Mouse (Mus musculus): ENCODE measurements around the gene Card10. TPM values are rescaled to one million over a fixed set of nuclear protein-coding genes. Genes with fewer than 3 reads are reported as not detected.

The Card10 gene
- polyA plus RNA-seq, 1 experiment from 2014 or later, result 6.1 TPM

DNA sequence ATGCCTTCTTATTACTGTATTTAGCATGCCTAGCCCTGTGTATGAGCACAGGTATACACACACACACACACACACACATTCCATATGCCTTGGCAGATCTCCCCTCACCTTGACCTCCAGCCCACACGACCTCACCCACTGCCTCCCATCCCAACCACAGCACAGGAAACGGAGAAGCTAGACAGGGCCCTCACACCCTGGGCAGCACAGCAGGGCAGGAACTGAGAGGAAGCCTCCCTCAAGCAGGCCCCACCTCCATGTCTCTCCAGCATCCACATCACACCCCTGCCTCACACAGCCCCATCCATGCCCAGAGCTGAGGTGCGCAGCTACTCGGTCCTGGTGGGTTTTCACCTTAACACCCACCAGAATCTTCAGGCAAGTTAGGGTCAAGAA lies 30.5 kb downstream of the Card10 start:
- whole genome bisulfite sequencing, result 40% methylated on average over 4 of the region's 4 CpGs
- Histone ChIP-seq H3K36me3 (peaks cover 17% of the 10 kb centered on the region), H3K4me1 (replicated peaks) (peaks cover 17% of the 10 kb centered on the region), H3K27ac (ENCODE audit: poor library complexity, severe bottlenecking) (peak overlapping the region; percentile 52), H3K4me2 (peak overlapping the region; percentile 59), H3K27me3 (replicated peaks) (peaks cover 15% of the 10 kb centered on the region), H3K9ac (0 out of 2 replicates have a peak overlapping the region, but pooled peaks have one; percentile 57), H3K4me3 (peak overlapping the region; percentile 31), H3K9me3 (replicated peaks) (peaks cover 13% of the 10 kb centered on the region)
- ATAC-seq (ENCODE audit: insufficient number of reproducible peaks, low FRiP score), result peak; percentile 61

DNA sequence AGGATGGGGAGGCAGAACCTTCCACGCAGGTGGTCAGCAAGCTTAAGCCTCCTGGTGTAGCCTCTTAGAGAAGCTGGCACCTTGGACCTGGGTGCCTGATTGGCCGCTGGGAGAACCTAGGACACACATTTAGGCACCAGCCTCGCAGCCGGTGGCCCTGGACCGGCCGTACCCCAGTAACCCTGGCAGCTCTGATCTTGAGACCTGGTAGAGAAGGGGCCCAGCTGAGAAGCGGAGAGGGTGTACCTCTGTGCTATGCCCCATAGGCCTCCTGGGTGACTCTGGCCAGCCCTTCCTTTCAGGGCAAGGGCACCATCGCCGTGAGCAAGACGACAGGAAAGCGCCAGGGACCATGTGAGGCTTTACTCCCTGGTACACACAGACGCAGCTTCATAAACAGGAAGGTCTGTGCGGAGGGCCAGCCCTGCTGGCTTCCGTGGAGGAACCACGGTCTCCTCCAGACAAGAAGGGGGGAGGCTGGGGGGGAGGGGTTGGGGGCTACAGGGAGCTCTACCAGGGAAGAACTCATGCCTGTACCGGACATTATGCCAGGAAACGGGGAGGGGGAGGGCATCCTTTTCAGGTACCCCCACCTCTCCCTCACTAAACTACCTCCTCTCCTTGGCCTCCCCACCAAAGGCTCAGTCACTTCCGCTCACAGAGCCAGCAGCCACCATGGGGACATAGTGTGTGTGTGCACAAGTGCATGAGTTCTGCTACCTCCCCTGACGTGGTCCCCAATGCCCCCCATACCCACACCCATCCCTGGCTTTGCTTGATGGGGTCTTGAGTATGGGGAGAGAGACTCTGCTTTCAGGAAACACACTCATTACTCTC lies 31.1 kb downstream of the Card10 start:
- H3K36me3 ChIP-seq, result peaks cover 17% of the 10 kb centered on the region
- peak overlapping the region; percentile 59 for H3K4me2 ChIP-seq
- peaks cover 15% of the 10 kb centered on the region for H3K27me3 ChIP-seq (replicated peaks)
- WGBS, result 57% methylated on average over 19 of the region's 19 CpGs
- H3K4me1 ChIP-seq (replicated peaks), result peaks cover 17% of the 10 kb centered on the region
- peaks cover 13% of the 10 kb centered on the region for H3K9me3 ChIP-seq (replicated peaks)
- peak overlapping the region; percentile 31; the same call in 1 of the 2 replicates for H3K4me3 ChIP-seq
- ATAC-seq (ENCODE audit: insufficient number of reproducible peaks, low FRiP score), result peak; percentile 37
- peak overlapping the region; percentile 52 for H3K27ac ChIP-seq (ENCODE audit: poor library complexity, severe bottlenecking)
- 0 out of 2 replicates have a peak overlapping the region, but pooled peaks have one; percentile 57 for H3K9ac ChIP-seq

DNA sequence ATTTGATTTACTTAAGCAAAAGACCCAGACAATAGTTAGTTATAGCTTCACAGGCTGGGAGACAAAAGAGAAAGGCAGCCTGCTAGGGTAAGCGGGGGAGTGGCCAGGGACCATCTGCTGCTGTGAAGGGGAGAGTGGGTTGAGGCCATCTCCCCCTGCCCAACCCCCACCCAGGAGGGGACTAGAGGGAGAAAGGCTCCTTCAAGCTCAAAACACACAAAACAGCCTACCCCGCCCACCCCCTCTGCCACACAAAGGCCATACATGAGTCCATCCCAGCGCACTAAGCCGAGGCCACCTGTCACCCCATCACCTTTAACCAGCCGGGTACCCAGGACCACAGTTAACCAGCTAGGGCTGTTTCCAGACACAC lies 31.9 kb downstream of the Card10 start:
- WGBS, result 58% methylated on average over 5 of the region's 5 CpGs
- Histone ChIP-seq H3K9me3 (replicated peaks) (peaks cover 13% of the 10 kb centered on the region), H3K4me1 (replicated peaks) (peaks cover 17% of the 10 kb centered on the region), H3K36me3 (peaks cover 10% of the 10 kb centered on the region), H3K4me2 (peak overlapping the region; percentile 59), H3K27me3 (replicated peaks) (peaks cover 15% of the 10 kb centered on the region), H3K27ac (ENCODE audit: poor library complexity, severe bottlenecking) (0 out of 2 replicates have a peak overlapping the region, but pooled peaks have one; percentile 19), H3K4me3 (no peak overlapping the region), H3K9ac (no peak overlapping the region)
- ATAC-seq (ENCODE audit: insufficient number of reproducible peaks, low FRiP score), result no peak

DNA sequence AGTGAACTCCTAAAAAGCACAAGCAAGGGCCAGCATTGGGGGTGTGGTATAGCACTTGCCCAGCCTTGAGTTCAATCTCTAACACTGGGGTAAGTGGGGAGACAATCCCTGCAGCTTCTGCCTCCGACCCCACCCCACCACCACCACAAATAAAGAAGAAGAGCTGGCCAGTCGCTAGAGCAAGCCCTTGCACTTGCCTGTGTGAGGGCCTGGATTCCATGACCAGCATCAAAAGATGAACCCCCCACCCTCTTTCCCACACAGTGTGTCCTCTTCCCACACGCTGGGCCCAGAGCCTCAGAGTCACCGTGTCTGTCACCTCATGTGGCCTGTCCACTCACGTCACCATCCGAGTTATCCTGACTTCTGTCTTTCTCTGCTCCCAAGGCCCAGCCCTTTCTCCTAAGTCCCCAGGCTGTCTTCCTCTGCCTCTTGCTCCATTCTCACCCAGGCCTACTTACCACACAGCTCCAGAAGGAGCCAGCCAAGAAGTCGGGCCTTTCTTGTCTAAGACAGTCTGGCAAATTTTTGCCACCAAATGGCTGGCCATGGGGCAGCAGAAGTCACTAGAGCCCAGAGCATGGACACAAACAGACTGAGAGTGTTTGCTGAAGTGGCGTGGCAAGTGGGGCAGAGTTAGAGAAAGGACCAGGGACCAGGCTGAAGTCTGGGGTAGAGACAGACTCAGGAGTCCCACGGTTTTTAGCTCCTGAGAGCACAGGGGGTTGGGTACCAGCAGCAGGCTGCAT lies 32.4 kb downstream of the Card10 start:
- peaks cover 15% of the 10 kb centered on the region for H3K27me3 ChIP-seq (replicated peaks)
- no peak overlapping the region for H3K27ac ChIP-seq (ENCODE audit: poor library complexity, severe bottlenecking)
- H3K9ac ChIP-seq, result no peak overlapping the region
- H3K4me1 ChIP-seq (replicated peaks), result peaks cover 17% of the 10 kb centered on the region
- peaks cover 13% of the 10 kb centered on the region for H3K9me3 ChIP-seq (replicated peaks)
- ATAC-seq (ENCODE audit: insufficient number of reproducible peaks, low FRiP score), result no peak
- H3K4me2 ChIP-seq, result 0 out of 2 replicates have a peak overlapping the region, but pooled peaks have one; percentile 59
- H3K4me3 ChIP-seq, result no peak overlapping the region
- 57% methylated on average over 9 of the region's 9 CpGs for WGBS
- H3K36me3 ChIP-seq, result peaks cover 4% of the 10 kb centered on the region

DNA sequence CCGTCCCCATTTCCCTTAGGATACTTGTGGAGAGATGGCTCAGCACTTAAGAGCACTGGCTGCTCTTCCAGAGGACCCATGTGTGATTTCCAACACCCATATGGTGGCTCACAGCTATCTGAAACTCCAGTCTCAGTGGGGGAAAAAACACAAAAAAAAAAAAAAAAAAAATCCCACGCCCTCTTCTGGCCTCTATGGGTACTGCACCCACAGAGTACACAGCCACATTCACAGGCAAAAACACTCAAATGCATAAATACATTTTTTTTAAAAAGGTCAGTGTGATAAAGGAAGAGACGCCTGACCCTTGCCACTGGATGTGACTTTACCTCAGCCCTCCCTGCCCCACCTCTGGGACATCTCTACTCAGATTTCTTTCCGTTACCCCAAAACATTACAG lies 33.8 kb downstream of the Card10 start:
- Histone ChIP-seq H3K9me3 (replicated peaks) (peaks cover 13% of the 10 kb centered on the region), H3K4me2 (no peak overlapping the region), H3K4me3 (no peak overlapping the region), H3K9ac (no peak overlapping the region), H3K27ac (ENCODE audit: poor library complexity, severe bottlenecking) (no peak overlapping the region), H3K36me3 (no peaks in the 10 kb centered on the region), H3K27me3 (replicated peaks) (peaks cover 15% of the 10 kb centered on the region), H3K4me1 (replicated peaks) (peaks cover 17% of the 10 kb centered on the region)
- WGBS, result 84% methylated on average over 4 of the region's 4 CpGs
- ATAC-seq (ENCODE audit: insufficient number of reproducible peaks, low FRiP score), result no peak

DNA sequence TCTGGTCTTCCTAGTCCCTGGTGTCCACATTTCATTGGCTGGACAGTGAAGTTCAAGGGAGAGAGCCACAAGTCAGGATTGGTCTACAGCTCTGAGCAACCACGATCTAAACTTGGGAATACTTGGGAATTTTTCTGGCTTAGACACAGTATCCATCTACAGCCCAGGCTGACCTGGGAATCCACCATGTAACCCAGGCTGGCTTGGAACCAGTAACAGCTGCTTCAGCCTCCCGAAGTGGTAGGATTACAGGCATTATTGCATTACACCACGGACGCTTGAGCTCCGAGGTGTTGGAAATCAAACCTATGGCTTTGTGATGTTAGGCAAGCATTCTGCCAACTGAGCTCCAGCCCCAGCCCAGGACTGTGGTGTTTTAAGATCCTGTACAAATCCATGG lies 39.1 kb downstream of the Card10 start:
- WGBS, result 77% methylated on average over 5 of the region's 5 CpGs
- no peaks in the 10 kb centered on the region for H3K4me1 ChIP-seq (replicated peaks)
- H3K4me3 ChIP-seq, result no peak overlapping the region
- no peak overlapping the region for H3K27ac ChIP-seq (ENCODE audit: poor library complexity, severe bottlenecking)
- H3K9me3 ChIP-seq (replicated peaks), result 0 out of 2 replicates have a peak, but pooled peaks cover 4% of the 10 kb centered on the region
- 0 out of 2 replicates have a peak, but pooled peaks cover 5% of the 10 kb centered on the region for H3K27me3 ChIP-seq (replicated peaks)
- no peak overlapping the region for H3K4me2 ChIP-seq
- H3K9ac ChIP-seq, result no peak overlapping the region
- no peaks in the 10 kb centered on the region for H3K36me3 ChIP-seq
- no peak for ATAC-seq (ENCODE audit: insufficient number of reproducible peaks, low FRiP score)

DNA sequence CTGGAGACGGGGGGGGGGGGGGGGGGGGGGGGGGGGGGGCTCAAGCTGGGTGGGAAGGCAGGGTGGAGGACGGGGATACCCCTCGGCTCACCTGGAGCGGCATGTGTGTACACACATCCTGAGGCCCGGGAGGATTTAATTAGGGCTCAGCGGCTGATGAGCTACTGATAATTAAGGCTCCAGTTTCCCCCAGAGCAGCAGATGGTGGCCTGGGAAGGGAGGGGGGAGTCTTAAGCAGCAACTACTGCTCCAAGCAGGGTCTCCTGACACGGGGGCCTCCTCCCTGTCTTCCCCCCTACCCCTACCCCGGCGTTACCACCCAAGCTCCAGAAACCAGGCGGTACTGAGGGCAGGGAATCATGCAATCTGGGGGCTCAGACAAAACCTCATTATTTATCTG lies 39.6 kb downstream of the Card10 start:
- no peaks in the 10 kb centered on the region for H3K4me1 ChIP-seq (replicated peaks)
- no peak overlapping the region for H3K4me3 ChIP-seq
- 29% methylated on average over 7 of the region's 10 CpGs for WGBS
- 0 out of 2 replicates have a peak, but pooled peaks cover 2% of the 10 kb centered on the region for H3K9me3 ChIP-seq (replicated peaks)
- ATAC-seq (ENCODE audit: insufficient number of reproducible peaks, low FRiP score), result no peak
- H3K4me2 ChIP-seq, result no peak overlapping the region
- no peaks in the 10 kb centered on the region for H3K36me3 ChIP-seq
- no peak overlapping the region for H3K9ac ChIP-seq
- H3K27ac ChIP-seq (ENCODE audit: poor library complexity, severe bottlenecking), result no peak overlapping the region
- H3K27me3 ChIP-seq (replicated peaks), result 0 out of 2 replicates have a peak, but pooled peaks cover 5% of the 10 kb centered on the region

DNA sequence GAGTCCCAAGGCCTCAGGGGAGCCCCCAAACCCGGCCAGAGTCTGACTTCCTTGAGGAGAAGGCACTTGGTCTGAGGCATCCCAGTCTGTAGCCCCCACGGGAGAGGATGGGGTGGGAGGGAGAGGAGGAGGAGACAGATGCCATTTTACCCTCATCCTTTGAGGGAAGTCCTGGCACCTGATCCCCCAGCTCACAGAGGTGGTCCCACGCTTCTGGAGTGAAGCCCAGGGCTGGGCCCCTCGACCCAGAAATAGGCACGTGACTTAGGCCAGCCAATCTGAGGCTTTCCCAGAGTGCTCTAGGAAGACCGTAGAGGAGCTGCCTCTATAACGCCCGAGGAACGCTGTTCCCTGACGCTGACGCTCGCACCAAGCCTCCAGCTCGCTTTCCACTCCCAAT lies 41.7 kb downstream of the Card10 start:
- peaks cover 11% of the 10 kb centered on the region; the same call in 1 of the 2 replicates for H3K27me3 ChIP-seq (replicated peaks)
- ATAC-seq (ENCODE audit: insufficient number of reproducible peaks, low FRiP score), result no peak
- no peak overlapping the region for H3K4me2 ChIP-seq
- H3K36me3 ChIP-seq, result no peaks in the 10 kb centered on the region
- no peaks in the 10 kb centered on the region for H3K9me3 ChIP-seq (replicated peaks)
- no peak overlapping the region for H3K4me3 ChIP-seq
- WGBS, result 77% methylated on average over 13 of the region's 13 CpGs
- H3K9ac ChIP-seq, result no peak overlapping the region
- no peak overlapping the region for H3K27ac ChIP-seq (ENCODE audit: poor library complexity, severe bottlenecking)
- no peaks in the 10 kb centered on the region for H3K4me1 ChIP-seq (replicated peaks)

GRCm38 (mm10) chr15:78758132-78758531 lies 44.7 kb downstream of the Card10 start:
- Histone ChIP-seq H3K9me3 (replicated peaks) (no peaks in the 10 kb centered on the region), H3K4me1 (replicated peaks) (no peaks in the 10 kb centered on the region), H3K27ac (ENCODE audit: poor library complexity, severe bottlenecking) (no peak overlapping the region), H3K27me3 (replicated peaks) (peaks cover 11% of the 10 kb centered on the region; the same call in 1 of the 2 replicates), H3K4me2 (no peak overlapping the region), H3K4me3 (no peak overlapping the region), H3K36me3 (no peaks in the 10 kb centered on the region), H3K9ac (no peak overlapping the region)
- no peak for ATAC-seq (ENCODE audit: insufficient number of reproducible peaks, low FRiP score)
- 82% methylated on average over 6 of the region's 6 CpGs for WGBS

- WGBS, result 77% methylated on average over 12 of the region's 12 CpGs
- H3K4me3 ChIP-seq, result no peak overlapping the region
- H3K27me3 ChIP-seq (replicated peaks), result peaks cover 7% of the 10 kb centered on the region; the same call in 1 of the 2 replicates
- H3K4me2 ChIP-seq, result no peak overlapping the region
- H3K27ac ChIP-seq (ENCODE audit: poor library complexity, severe bottlenecking), result no peak overlapping the region
- H3K9me3 ChIP-seq (replicated peaks), result no peaks in the 10 kb centered on the region
- H3K36me3 ChIP-seq, result no peaks in the 10 kb centered on the region
- no peak for ATAC-seq (ENCODE audit: insufficient number of reproducible peaks, low FRiP score)
- H3K4me1 ChIP-seq (replicated peaks), result no peaks in the 10 kb centered on the region
- H3K9ac ChIP-seq, result no peak overlapping the region
These were observed 46.7 kb downstream of the Card10 start for GRCm38 (mm10) chr15:78755966-78756725.
